Mouse (Mus musculus) layer of hippocampus, postnatal 10 days (tissue): ENCODE data around the gene Gm6902. TPM values are rescaled to one million over a fixed set of nuclear protein-coding genes. Genes with fewer than 3 reads are reported as not detected.
"Not testable (repeated sequence)": the region's sequence is repeated elsewhere in the genome, so short reads cannot be mapped to it uniquely, and the experiment has no call there.

ENCODE experiments used
- DNase-seq, 2 experiments: peaks; one replicate each; pipeline ENCODE4 v3.0.0; 2021; ENCODE audit warnings: low spot score in 2 of 2
- long read RNA-seq: library from polyadenylated mRNA; stranded (forward); transcript quantifications from one replicate; pipeline ENCODE4 v2.0.0, GENCODE M21; 2023
- total RNA-seq, 2 experiments: library from RNA; stranded (reverse); gene quantifications; 2 replicates each; pipeline ENCODE4 v1.2.3; 2021

The Gm6902 gene
- total RNA-seq, result not detected
- long read RNA-seq, result 0 reads

DNA sequence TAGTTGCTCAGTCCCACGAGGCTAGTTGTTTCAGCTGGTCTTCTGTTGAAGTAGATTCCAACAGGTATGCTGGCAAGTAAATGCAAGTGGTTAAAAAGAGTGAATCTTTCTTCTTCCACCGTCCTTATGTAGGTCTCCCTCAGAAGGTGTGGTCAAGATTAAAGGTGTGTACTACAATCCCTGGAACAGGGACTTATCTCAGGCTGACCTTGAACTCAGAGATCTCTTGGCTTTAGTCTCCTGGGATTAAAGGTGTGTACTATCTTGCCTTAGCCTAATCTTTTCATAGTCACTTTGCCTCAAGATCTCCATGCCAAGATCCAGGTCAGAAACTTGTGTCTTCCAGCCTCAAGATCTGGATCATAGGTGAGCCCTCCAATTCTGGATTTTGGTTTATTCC is at the start of gene Gm6902:
Gene Gm6902 (minus strand): TSS at position 101 of the 400 bp plus-strand sequence.
- not testable (repeated sequence) for DNase-seq

DNA sequence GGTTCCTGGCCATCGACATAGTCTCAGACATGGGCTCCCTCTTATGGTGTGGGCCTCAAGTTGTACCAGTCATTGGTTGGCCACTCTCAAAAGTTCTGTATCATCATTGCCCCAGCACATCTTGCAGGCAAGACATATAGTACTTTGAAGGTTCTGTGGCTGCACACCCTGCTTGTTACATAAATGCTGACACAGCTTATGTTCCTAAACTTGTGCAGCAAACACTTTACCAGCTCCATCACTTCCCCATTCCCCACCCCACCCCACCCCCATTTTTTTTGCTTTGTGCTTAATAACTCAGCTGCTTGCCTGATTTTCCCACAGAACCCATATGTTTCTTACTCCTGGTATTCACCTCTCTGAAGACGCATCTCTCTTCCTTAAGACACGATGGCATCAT is 22.2 kb upstream of the Gm6902 start, which contains the start of gene Nlrp4e:
Gene Nlrp4e (plus strand): TSS at position 301 of the 400 bp plus-strand sequence.
- DNase-seq, result not testable (repeated sequence)

DNA sequence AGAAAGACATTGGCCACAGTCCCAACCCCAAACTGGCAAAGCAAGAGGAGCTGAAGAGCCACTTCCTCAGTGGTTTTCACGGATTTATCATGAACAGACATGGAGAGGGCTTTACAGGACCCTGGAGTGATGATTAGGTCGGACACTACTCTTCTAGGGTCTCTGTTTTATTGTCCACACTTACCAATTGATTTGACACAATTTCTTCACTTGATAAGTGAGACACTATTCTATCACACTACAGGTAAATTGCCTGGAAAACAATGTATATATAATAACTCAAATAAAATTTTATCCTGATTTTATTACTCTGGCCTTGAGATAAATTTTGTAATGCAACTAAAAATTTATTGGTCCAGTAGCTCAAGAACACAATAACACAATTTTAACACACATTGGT is 27.1 kb downstream of the Gm6902 start, which contains the start of gene Vmn1r166:
Gene Vmn1r166 (minus strand): TSS at position 101 of the 400 bp plus-strand sequence.
- DNase-seq, result not testable (repeated sequence)

Other genes with a start within 250 kb of the Gm6902 start
- gene Vmn1r163, start 223.4 kb downstream of the Gm6902 start, total RNA-seq, result not detected
- not detected for gene Gm8720, start 211.4 kb downstream of the Gm6902 start, total RNA-seq
- gene Gm10662, start 134.4 kb downstream of the Gm6902 start, total RNA-seq, result not detected
- gene Vmn1r165, start 61.6 kb downstream of the Gm6902 start, total RNA-seq, result not detected
- gene Vmn1r166, start 27.2 kb downstream of the Gm6902 start, total RNA-seq, result not detected
- not detected for gene Nlrp4e, start 22.3 kb upstream of the Gm6902 start, total RNA-seq
- not detected for gene Nlrp5, start 107.0 kb upstream of the Gm6902 start, total RNA-seq
- gene Vmn1r167, start 228.3 kb upstream of the Gm6902 start, total RNA-seq, result not detected